Mouse (Mus musculus) large intestine, adult 2 months (tissue): Measurements from ENCODE around the gene Olfml2a. TPM values are rescaled to one million over a fixed set of nuclear protein-coding genes. Genes with fewer than 3 reads are reported as not detected.
"Not testable (repeated sequence)": the region's sequence is repeated elsewhere in the genome, so short reads cannot be mapped to it uniquely, and the experiment has no call there.

Experiments
- DNase-seq: peaks from one replicate; pipeline ENCODE4 v3.0.0-alpha.2; 2012; ENCODE audit warnings: low read depth, low spot score
- WGBS: fragments of 180-500 bp; shearing (Covaris S2); methylation state at CpG from one replicate; pipeline ENCODE4 v1.1.7; 2018; 5-methylcytosine and 5-hydroxymethylcytosine counted together
- polyA plus RNA-seq: library from polyadenylated mRNA; depleted of rRNA; stranded (reverse); fragments of >200 nt; gene quantifications from 2 replicates; pipeline ENCODE4 v1.2.3, GENCODE M21; 2012; rRNA removed

The Olfml2a gene
- polyA plus RNA-seq, 1 experiment = 0.79 TPM

DNA sequence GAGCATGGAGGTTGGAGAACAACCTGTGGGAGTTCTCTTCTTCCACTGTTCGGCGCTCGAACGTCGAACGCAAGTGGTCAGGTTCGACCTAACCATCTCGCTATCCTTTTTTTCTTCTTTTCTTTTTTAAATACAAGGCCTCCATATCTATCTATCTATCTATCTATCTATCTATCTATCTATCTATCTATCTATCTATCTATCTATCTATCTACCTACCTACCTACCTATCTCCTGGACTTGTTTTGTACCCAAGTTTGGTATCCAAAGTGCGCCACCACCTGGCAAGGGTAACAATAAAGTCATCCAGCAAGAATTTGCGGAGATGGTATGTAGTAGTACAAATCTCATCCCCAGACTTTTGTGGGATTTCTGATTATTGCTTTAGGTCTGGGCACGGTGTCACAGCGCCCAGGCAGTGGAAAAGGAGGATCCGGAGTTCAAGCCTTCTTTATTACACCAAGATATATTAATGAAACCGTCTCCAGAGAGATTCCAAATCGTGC is 73.8 kb downstream of the Olfml2a start, which contains the start of gene Rpl35:
TSS of gene Rpl35 (minus strand) at position 51 of the 506 bp plus-strand sequence.
- no peak for DNase-seq
- 4% methylated on average over 15 of the region's 15 CpGs for WGBS

DNA sequence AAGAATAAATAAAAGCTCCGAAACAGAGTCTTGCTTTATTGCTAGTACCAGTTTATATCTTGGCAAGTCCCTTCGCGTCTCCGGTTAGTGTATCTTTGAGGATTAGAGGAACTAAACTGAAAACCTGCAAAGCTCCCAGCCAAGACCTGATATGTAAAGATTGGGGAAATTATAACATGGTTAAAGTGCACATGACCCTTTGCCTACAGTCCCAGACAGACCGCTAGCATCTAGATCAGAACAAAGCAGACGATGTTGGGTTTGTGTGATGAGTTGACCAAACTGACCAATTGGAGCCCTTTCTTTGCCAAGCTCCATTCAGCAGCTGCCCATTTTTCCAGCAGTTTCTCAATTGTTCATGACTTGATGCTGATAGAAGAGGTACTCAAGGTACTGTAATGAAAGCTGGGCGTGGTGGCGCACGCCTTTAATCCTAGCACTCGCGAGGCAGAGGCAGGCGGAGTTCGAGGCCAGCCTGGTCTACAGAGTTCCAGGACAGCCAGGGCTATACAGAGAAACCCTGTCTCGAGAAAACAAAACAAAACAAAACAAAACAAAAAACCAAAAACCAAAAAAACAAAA is 74.5 kb downstream of the Olfml2a start:
- WGBS = 64% methylated on average over 14 of the region's 14 CpGs
- no peak for DNase-seq

DNA sequence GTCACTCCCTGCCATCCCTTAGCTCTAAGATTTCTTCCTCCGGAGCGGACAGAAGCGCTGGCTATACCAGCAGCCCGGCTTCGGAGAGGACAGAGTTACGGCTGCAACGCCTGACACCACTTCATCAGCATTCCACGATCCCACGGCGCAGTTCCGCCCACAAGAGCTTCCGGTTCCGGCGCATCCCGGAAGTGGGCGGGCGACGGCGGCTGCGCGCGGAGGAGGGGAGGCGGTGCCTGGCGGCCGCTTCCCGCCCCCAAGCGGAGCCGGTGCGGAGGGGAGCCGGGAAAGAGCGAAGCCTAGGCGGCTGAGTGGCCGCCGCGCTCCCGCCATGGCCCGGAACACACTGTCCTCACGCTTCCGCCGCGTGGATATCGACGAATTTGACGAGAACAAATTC is 76.1 kb downstream of the Olfml2a start:
- DNase-seq = no peak
- WGBS = under 1% methylated on average over 42 of the region's 44 CpGs

DNA sequence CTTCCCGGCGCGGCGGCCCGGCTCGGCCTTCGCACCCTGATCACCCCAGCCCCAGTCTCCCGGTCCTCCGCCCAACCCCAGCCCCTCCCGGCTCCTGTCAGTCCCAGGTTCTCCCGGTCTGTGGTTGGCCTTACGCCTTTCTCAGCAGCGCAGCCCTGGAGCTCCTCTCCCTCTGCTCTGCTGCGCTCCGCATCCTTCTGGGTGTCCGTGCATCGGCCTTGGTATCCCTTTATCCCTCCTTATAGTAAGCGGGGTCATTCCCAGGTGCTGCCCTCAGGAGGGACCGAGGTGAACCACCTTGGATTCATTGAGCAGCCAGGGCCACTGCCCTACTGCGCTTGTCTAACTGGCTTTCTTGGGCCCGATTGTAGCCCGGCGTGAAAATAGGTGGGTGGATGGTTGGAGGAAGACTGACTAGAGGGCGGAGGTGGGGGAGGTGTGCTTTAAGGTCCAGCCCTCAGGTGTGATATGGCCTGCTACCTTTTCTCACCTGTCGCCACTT is 76.6 kb downstream of the Olfml2a start:
- WGBS = under 1% methylated on average over 25 of the region's 25 CpGs
- DNase-seq = no peak

DNA sequence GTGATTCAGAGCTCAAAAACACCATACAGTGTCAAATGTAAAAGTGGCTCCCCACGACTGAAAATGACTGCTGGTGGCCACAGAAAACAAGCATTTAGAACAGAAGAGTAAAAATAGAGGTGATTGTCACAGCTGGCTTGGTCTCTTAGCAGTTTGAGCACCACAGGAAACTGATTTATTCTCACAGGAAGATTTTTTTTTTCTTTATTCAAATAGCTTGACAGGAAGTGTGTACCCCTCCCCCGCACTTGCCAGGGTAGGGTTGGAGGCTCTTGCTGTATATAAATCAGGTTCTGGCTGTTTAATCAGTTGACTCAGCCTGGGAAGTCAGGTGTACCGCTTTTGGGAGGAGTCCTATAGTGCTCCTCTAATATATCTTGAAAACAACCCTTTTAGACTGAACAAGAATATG is 77.2 kb downstream of the Olfml2a start:
- 3% methylated on average over 3 of the region's 3 CpGs for WGBS
- no peak for DNase-seq

DNA sequence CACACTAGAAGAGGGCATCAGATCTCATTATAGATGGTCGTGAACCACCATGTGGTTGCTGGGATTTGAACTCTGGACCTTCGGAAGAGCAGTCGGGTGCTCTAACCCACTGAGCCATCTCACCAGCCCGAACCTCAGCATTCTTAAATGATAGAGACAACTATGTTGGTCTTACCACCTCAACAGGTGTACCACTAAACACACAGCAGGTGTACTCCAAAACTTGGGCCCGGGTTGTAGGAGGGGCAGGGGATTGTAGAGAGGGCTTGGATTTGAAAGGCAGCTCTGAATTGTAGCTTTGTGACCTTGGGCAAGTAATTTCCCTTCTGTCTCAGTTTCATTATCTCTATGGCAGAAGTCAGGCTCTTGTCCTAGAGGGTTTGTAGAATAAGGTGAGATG is 78.4 kb downstream of the Olfml2a start:
- WGBS = 81% methylated on average over 5 of the region's 5 CpGs
- DNase-seq = not testable (repeated sequence)

DNA sequence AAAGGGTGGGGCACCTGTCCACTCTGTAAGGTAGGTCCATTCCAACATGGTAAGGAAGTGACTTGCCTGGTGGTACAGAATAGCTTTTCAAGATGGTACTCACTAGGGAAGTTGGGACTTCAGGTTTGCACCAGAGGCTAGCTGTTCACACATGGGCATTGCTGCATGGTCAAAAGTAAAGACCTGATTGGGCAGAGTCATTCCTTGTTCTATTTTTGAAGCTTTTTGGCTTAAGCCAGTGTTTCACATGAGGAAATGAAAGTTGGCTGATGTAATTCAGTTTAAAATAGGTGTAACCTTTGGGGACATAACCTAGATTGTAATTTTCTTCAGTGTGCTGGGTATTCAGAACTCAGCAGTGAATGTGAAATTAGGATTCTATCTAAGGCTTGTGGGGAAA is 79.5 kb downstream of the Olfml2a start:
- DNase-seq = no peak

DNA sequence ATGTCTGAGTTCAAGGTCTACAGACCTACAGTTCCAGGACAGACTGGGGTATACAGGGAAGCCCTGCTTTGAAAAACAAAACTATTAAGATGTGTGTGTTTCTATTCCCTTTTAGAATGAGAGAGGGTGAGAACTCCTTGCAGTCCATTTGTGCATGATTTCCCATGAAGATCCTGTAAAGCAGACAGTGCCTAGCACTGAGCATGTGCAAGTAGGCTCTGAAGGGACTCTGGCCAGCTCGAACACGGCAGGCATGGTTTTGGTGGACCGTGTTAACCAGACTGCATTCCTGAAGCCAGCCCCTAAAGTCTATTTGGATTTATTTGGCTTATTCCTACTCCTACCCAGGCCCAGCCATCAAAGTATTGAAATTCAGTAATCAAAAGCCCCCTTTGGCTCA is 80.2 kb downstream of the Olfml2a start:
- WGBS = 83% methylated on average over 3 of the region's 3 CpGs
- no peak for DNase-seq

DNA sequence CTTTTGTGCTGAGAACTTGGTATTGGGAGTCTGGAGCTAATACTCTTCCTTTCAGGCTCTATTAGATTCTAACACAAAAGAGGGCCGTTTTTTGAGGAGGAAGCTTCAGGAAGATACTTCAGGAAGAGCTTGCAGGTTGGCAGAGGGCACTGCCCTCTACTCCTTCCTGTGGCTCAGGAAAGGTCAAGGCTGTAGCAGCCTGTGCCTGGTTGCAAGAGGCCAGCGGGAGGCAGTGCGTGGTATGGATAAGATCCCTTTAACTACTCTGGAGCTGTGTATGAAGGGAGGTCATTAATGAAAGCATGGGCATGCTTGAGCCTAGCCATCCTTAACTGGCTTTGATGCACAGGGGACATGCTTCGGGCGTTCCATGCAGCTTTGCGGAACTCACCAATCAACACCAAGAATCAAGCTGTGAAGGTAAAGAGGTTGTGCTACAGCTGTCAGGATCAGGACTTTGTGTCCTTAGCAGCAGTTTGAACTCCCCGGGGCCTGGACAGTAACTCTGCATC is 81.0 kb downstream of the Olfml2a start:
- WGBS = 87% methylated on average over 7 of the region's 7 CpGs

More for the DNA sequence above, 81.0 kb downstream of the Olfml2a start:
- no peak for DNase-seq

Other genes starting within 250 kb of the Olfml2a start
- 0.05 TPM in 1 of 2 replicates, not detected in the other for gene Nr5a1, start 217.4 kb upstream of the Olfml2a start, polyA plus RNA-seq
- 5.2 and 9.9 TPM in 2 replicates for gene Nr6a1, start 4.3 kb upstream of the Olfml2a start, polyA plus RNA-seq
- gene Wdr38, start 65.5 kb downstream of the Olfml2a start, polyA plus RNA-seq = 0.47 and 0.55 TPM in 2 replicates
- gene Arpc5l, start 73.4 kb downstream of the Olfml2a start, polyA plus RNA-seq = 24.3 and 27.3 TPM in 2 replicates
- gene Rpl35, start 73.6 kb downstream of the Olfml2a start, polyA plus RNA-seq = 224 and 239 TPM in 2 replicates
- gene Golga1, start 133.6 kb downstream of the Olfml2a start, polyA plus RNA-seq = 13.7 and 20.5 TPM in 2 replicates